Mouse (Mus musculus) MN1 (cell line): Measurements from ENCODE around the gene Mapk7.

Experiments used
- DNase-seq: peaks from one replicate; pipeline ENCODE4 v3.0.0-alpha.2; 2016; ENCODE audit warnings: low spot score

Gene Mapk7

GRCm38 (mm10) chr11:61464071-61464470, 30.1 kb downstream of the Mapk7 start:
- DNase-seq, result no peak

DNA sequence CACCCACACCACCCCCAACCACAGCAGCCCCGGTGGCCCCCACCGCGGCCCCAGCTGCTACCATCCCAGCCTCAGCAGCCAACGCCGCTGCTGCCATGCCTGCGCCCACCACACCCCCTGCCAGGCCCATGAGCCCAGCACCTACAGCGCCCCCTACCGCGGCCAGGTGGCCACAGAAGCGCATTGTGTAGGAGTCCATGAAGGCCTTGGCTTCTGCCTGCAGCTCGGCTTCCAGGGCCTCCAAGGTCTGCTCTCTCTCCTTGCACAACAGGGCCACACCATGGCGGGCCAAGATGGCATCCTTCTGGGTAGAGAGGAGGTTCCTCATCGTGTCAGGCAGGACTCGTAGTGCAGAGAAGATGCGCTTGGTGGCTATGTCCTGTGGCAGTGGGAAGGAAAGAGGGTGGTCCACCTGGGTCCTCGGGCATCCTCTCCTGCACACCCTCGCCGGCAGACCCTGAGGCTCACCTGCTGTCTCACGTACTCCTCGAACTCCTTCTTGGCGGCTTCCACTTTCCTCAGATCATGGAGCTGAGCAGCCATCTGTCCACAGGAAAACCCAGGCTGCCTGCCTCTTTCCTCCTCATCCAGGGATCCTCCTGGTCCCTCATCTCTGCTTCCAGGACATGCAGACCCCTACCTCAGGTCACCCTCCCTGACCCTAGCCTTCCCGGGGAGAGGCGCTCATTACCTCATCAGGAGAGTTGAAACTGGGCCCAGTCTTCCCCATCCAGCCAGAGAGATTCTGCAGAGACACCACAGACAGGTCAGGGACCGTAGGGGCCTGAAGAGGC, 44.5 kb downstream of the Mapk7 start:
- no peak for DNase-seq

DNA sequence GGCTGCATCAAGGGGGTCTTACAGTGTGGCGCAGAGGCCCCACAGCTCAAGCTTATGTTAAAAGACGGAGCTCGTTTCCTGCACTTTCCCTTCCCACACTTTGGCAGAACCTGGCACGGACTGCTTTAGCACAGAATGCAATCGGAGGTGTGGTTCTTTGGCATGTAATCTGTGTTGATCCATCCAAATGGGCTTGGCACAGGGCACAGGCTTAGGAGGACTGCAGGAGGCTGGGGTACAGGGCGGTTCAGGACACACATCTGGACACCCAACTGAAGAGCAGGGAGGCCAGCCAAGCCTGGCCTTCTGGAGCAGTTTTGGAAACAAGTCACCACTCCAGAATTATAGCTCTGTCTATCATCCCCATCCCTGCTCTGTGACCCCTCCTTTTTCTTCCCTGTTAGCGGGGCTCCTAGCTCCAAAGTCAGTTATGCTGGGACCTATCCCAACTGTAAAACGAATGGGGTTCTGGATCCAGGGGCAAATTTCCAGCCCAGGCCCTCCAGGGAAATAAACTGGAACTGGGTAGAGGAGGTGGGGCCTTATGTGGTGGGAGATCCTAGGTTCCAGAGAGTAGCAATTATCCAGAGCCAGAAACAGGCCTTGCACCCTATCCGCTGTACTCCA, 45.5 kb downstream of the Mapk7 start:
- no peak for DNase-seq

- no peak for DNase-seq
These were observed 46.2 kb downstream of the Mapk7 start for GRCm38 (mm10) chr11:61448041-61448440.

DNA sequence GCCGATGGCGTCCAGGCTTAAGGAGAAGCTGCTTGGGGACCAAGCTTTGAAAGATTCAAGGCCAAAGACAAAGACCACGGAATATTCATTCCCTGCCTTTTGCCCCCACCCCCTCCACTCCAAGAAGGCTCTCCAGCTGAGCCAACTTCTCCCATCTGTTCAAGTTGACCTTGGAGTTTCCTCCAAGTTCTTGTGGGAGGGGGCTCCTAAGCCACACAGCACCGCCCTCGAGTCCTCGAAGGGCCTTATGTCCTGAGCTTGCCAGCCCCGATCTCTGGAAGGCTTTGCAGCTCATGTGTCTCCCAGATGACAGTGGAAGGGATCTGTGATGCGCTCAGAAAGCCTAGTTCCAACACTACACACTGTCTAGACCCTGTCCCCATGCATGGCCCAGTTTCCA, 46.9 kb downstream of the Mapk7 start:
- no peak for DNase-seq

DNA sequence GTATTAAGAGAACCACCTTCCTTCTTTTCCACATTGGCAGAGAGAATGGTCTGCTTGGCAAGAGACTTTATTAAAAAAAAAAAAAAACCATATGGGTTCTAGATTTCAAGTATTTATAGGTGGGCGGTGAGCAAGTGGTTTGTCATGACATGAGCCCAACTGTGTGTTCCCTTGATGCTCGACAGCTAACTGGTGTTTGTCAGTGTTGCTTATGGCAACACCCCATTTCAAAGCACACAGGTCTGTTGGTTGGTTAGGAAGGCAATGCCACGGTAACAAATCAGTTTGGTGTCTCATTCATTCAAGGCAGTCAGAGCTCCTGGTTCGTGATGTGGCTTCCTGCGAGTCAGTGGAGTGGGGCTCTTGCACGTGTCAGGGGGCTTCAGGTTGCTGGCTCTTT, 50.4 kb downstream of the Mapk7 start:
- DNase-seq, result no peak

DNA sequence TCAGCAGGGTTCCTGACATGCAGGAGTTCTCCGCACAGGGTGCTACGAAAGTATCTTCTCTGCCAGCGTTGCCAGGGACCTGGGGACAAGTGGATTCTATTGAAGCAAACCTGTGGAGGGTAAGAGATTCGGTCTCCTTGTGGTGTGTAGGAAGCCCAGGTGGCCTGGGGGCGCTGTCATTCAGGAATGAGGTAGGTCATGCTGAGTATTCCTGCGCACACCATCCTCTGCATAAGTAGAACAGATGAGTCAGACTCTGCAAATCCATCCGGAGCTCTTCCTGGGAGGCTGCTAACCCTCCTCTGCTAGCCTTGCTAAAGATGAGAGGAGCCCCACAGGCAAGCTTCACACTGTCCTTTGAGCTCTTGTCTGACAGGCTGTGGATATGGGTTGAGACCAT, 52.5 kb downstream of the Mapk7 start:
- DNase-seq, result no peak

GRCm38 (mm10) chr11:61440416-61440815, 53.8 kb downstream of the Mapk7 start:
- DNase-seq, result no peak

DNA sequence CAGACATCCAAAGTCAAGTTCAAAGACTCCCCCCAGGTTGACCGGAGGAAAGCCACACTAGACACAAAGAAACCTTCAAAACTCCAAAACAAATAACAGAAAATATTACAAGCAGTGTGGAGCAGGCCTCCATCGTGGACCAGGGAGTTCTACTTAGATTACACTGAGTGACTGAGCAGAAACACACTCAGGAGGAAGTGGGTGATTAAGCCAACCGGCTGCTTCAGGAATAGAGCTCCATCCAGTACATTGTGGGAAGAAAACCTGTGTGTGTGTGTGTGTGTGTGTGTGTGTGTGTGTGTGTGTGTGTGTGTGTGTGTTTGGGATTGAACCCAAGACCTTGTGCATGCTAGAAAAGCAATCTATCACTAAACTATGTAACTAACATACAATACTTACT, 55.0 kb downstream of the Mapk7 start:
- no peak for DNase-seq
